Mouse (Mus musculus) forebrain, embryonic 14.5 days (tissue): ENCODE results near the gene Eps8l2. TPM values are rescaled to one million over a fixed set of nuclear protein-coding genes. Genes with fewer than 3 reads are reported as not detected.
A peak's percentile ranks its signal among the peaks of the same experiment; 100 is the strongest.

ENCODE experiments used
- ATAC-seq: fragments of 200-750 bp; cut with Nextera tagmentation; 2 replicates; pipeline ENCODE4 v1.8.0; 2017; ENCODE audit warnings: mild to moderate bottlenecking, moderate library complexity
- DNase-seq: peaks from one replicate; pipeline ENCODE4 v3.0.0-alpha.2; 2015; ENCODE audit warnings: low spot score
- H3K27ac ChIP-seq: fragments of 300-500 bp; sonication (generic); 2 replicates; pipeline ENCODE4 v1.5.1; 2014; ENCODE audit warnings: low read depth, mild to moderate bottlenecking, control low read depth, low read length, moderate library complexity
- H3K27me3 ChIP-seq: fragments of 300-500 bp; sonication (generic); replicated peaks from 2 replicates; pipeline ENCODE4 v1.6.1; 2014; ENCODE audit warnings: low read length, control low read depth, mixed read lengths; ENCODE audit not compliant: control insufficient read depth, insufficient read depth
- H3K36me3 ChIP-seq: fragments of 300-500 bp; sonication (generic); 2 replicates; pipeline ENCODE4 v1.6.1; 2014; ENCODE audit warnings: low read length, control low read depth; ENCODE audit not compliant: control insufficient read depth, insufficient read depth
- H3K4me1 ChIP-seq: fragments of 300-500 bp; sonication (generic); 2 replicates; pipeline ENCODE4 v1.6.1; 2014; ENCODE audit warnings: antibody characterized with exemption, low read length, control low read depth; ENCODE audit not compliant: control insufficient read depth, insufficient read depth
- H3K4me2 ChIP-seq: fragments of 300-500 bp; sonication (generic); 2 replicates; pipeline ENCODE4 v1.6.1; 2014; ENCODE audit warnings: mild to moderate bottlenecking, control low read depth, low read length
- H3K4me3 ChIP-seq: fragments of 300-500 bp; sonication (generic); 2 replicates; pipeline ENCODE4 v1.5.1; 2014; ENCODE audit warnings: low read depth, low read length, control low read depth
- H3K9ac ChIP-seq: fragments of 300-500 bp; sonication (generic); 2 replicates; pipeline ENCODE4 v1.6.1; 2014; ENCODE audit warnings: mild to moderate bottlenecking, low read length, control low read depth, moderate library complexity
- H3K9me3 ChIP-seq: fragments of 300-500 bp; sonication (generic); replicated peaks from 2 replicates; pipeline ENCODE4 v1.6.1; 2016; ENCODE audit warnings: low read length, control low read depth, mixed read lengths; ENCODE audit not compliant: control insufficient read depth
- WGBS: fragments of 180-500 bp; shearing (Covaris S2); extraction: QIAGEN DNeasy Blood & Tissue Kit; methylation state at CpG from one replicate; pipeline ENCODE4 v1.1.7; 2014; 5-methylcytosine and 5-hydroxymethylcytosine counted together
- polyA plus RNA-seq: library from polyadenylated mRNA; unstranded; fragments of >200 nt; fragmentation: Nextera tagmentation; extraction: Ambion mirVana; gene quantifications from 2 replicates; pipeline ENCODE4 v1.2.1, GENCODE M21; 2014

Gene Eps8l2
- polyA plus RNA-seq, 1 experiment from 2014 or later = 0.67 TPM

DNA sequence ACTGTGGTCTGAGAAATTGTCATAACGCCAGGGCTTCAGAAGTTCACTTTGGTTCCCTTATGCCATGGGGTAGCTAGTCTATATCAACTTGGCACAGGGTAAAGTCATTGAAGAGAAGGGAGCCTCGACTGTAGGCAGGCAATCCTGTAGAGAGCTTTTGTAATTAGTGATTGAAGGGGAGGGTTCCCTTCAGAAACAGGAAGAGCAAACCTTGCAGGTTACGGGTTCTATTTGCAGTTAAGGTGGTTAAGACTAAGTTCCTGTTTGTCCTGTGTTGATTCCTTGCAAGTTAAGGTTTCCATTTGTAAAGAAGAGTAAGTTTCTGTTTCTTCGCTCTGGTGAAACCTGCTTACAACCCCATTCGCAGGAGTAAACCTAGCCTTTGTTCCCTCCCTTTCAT lies 31.2 kb downstream of the Eps8l2 start:
- no peak for DNase-seq
- no peak overlapping the region for H3K4me3 ChIP-seq
- H3K27me3 ChIP-seq = no peaks in the 10 kb centered on the region
- ATAC-seq = no peak
- no peaks in the 10 kb centered on the region for H3K9me3 ChIP-seq
- no peak overlapping the region for H3K9ac ChIP-seq
- no peaks in the 10 kb centered on the region for H3K36me3 ChIP-seq
- H3K4me1 ChIP-seq = no peaks in the 10 kb centered on the region
- no peak overlapping the region for H3K27ac ChIP-seq
- 64% methylated on average over 5 of the region's 5 CpGs for WGBS
- H3K4me2 ChIP-seq = no peak overlapping the region

DNA sequence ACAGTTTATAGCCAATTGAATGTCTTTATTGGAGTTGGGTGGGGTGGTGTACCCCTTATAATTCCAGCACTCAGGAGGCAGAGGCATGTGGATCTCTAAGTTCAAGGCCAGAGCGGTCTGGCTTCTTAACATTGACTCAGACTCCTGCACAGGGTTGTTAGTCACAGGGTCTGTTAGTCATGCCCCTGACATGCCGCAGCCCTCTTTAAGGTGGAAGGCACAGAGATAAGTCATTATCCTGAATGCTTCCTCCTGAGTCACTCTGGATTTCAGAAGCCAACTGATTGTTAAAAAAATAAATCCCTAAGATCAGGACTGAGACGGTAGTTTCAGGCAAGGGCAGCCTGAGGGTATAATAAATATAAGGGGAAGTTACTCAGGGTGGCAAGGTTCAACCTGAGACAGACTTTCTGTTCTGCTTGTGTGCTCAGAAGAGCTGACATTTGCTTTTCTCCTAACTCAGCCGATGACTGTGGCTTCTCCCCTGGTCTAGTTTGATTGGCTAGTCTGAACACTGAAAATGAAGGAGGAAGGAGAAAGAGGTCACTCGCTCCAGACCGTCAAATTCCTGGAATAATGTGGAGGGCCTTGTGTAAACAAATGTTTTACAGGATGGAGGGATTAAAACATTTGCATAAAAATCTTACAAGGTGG lies 33.4 kb downstream of the Eps8l2 start:
- Histone ChIP-seq H3K27me3 (no peaks in the 10 kb centered on the region), H3K9ac (no peak overlapping the region), H3K36me3 (no peaks in the 10 kb centered on the region), H3K4me2 (no peak overlapping the region), H3K9me3 (no peaks in the 10 kb centered on the region), H3K4me1 (no peaks in the 10 kb centered on the region), H3K27ac (no peak overlapping the region), H3K4me3 (no peak overlapping the region)
- 84% methylated on average over 6 of the region's 6 CpGs for WGBS
- no peak for ATAC-seq
- DNase-seq = no peak

DNA sequence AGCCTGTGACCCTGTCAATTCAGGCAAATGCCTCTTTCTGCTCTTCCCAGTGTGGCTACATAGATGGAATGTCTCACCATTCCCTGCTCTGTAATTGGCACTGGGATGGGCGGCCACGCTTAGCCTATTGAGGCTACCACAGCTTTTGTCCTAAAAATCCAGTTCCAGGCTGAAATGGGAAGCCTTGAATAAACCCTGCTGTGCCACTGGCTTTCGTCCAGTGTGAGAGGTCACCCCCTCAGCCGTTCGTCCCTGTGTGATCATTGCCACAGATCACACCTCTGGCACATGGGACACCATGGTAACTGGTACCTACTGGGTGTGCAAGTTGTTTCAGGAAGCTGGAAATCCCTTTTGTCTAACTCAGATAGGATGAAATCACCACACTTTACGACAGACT lies 34.9 kb downstream of the Eps8l2 start:
- H3K4me2 ChIP-seq = no peak overlapping the region
- no peaks in the 10 kb centered on the region for H3K27me3 ChIP-seq
- WGBS = 16% methylated on average over 6 of the region's 6 CpGs
- H3K9ac ChIP-seq = no peak overlapping the region
- no peak overlapping the region for H3K27ac ChIP-seq
- peak; percentile 25 for DNase-seq
- H3K4me1 ChIP-seq = no peaks in the 10 kb centered on the region
- no peaks in the 10 kb centered on the region for H3K9me3 ChIP-seq
- no peak overlapping the region for H3K4me3 ChIP-seq
- no peaks in the 10 kb centered on the region for H3K36me3 ChIP-seq
- ATAC-seq = no peak

DNA sequence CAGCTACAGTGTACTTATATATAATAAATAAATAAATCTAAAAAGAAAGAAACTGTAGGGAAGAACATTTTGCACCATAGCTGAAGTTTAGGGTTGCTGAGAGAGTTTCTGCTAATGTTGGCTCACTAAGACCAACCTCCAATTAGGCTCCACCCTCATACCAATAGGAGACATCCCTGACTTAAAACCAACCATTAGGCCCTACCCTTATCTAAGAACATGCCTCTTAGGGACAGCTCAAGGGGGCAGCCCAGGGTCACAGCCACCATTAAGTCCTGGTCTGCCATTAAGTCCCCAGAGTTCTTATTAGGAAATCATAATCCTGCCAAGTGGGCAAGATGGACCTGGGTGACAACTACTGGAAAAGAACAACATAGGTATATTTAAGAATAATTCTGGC lies 35.7 kb downstream of the Eps8l2 start:
- ATAC-seq = no peak
- H3K4me1 ChIP-seq = no peaks in the 10 kb centered on the region
- no peak for DNase-seq

DNA sequence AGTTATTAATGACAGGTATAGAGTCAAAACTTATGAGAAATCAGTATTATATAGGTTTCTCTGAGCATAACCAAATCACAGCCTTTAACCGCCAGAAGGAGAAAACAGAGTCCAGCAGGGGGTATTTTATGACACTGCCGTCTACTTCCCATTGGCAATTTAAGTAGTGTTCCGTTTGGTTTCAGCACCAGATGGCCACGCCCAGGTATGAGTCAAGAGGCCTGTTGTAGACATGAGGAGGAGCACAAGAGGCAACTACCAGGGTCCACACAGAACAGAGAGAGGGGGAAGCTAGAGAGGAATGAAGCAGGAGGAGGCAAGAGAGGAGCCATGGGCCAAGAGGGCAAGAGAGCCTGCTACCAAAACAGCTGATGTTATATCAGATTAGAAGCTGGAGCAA lies 40.9 kb downstream of the Eps8l2 start:
- H3K4me2 ChIP-seq = no peak overlapping the region
- no peak for DNase-seq
- no peaks in the 10 kb centered on the region for H3K36me3 ChIP-seq
- no peaks in the 10 kb centered on the region for H3K27me3 ChIP-seq
- no peak overlapping the region for H3K4me3 ChIP-seq
- H3K9ac ChIP-seq = no peak overlapping the region
- H3K9me3 ChIP-seq = no peaks in the 10 kb centered on the region
- no peaks in the 10 kb centered on the region for H3K4me1 ChIP-seq
- WGBS = 72% methylated on average over 4 of the region's 4 CpGs
- no peak overlapping the region for H3K27ac ChIP-seq
- ATAC-seq = no peak

More for the DNA sequence above, 35.7 kb downstream of the Eps8l2 start:
- H3K9ac ChIP-seq = no peak overlapping the region
- H3K27me3 ChIP-seq = no peaks in the 10 kb centered on the region
- no peak overlapping the region for H3K4me2 ChIP-seq
- no peak overlapping the region for H3K27ac ChIP-seq
- no peak overlapping the region for H3K4me3 ChIP-seq
- H3K9me3 ChIP-seq = no peaks in the 10 kb centered on the region
- no peaks in the 10 kb centered on the region for H3K36me3 ChIP-seq

DNA sequence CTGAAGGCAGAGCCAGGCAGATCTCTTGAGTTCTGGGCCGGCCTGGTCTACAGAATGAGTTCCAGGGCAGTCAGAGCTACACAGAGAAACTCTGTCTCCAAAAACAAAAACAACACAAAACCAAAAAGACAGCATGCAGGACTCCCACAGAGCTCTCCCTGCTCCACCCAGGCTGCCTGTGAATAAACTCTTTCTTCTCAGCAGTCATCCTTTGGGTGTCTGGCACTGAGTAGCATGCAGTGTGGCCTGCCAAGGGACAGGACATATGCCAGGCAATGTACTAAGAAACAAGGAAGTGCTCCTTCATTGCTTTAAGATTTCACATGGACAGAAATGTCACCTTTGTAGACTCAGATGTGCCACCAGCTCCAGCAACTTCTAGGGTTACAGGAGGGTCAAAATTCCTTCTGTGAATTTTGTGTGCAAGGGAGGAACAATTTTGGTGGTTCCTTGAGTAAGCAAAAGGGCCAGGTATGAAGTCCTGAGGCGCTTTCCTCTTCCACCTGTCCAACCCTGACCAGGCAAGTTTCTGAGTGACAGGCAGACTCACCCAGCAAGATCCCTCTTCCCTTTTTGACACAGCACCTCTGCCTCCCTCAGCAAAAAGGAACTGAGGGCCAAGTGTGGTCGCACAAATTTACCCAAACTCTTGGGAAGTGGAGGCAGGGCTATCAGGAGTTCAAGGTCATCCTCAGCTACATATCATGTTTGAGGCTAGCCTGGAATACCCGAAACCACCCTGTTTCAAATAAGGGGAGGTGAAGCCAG lies 42.6 kb downstream of the Eps8l2 start:
- Histone ChIP-seq H3K4me3 (no peak overlapping the region), H3K36me3 (no peaks in the 10 kb centered on the region), H3K9me3 (no peaks in the 10 kb centered on the region), H3K4me2 (no peak overlapping the region), H3K27me3 (no peaks in the 10 kb centered on the region), H3K9ac (no peak overlapping the region), H3K27ac (no peak overlapping the region), H3K4me1 (no peaks in the 10 kb centered on the region)
- DNase-seq (no peak), ATAC-seq (no peak)
- WGBS = 79% methylated on average over 4 of the region's 4 CpGs

DNA sequence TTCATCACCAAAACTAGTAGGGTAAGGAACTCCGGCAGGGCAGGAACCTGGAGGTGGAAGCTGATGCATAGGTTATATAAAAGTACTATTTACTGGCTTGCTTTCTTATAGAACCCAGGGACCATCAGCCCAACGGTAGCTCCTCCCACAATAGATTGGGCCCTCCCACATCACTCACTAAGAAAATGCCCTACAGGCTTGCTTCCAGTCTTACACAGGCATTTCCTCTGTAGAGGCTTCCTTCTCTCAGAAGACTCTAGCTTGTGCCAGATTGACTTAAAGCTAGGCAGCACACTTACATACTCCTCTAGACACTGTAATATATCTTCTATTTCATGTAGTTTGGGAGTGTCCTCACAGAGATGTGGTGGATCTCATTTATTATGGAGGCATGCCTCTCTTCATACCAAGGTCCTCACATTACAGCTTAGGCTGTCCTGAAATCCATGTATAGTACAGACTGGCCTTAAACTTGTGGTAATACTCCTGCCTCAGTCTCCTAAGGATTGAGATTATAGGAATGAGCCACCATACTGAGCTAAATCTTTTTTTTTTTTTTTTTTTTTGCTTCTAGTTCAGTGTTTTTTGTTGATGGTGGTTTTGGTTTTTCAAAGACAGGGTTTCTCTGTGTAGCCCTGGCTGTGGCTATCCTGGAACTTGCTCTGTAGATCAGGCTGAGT lies 49.3 kb downstream of the Eps8l2 start:
- ATAC-seq (no peak), DNase-seq (no peak)
- WGBS = 52% methylated on average over 2 of the region's 2 CpGs
- no peaks in the 10 kb centered on the region for H3K27me3 ChIP-seq
- H3K4me1 ChIP-seq = peaks cover 6% of the 10 kb centered on the region
- no peaks in the 10 kb centered on the region for H3K9me3 ChIP-seq
- H3K4me3 ChIP-seq = no peak overlapping the region
- no peaks in the 10 kb centered on the region for H3K36me3 ChIP-seq
- H3K9ac ChIP-seq = no peak overlapping the region
- no peak overlapping the region for H3K4me2 ChIP-seq
- H3K27ac ChIP-seq = no peak overlapping the region

DNA sequence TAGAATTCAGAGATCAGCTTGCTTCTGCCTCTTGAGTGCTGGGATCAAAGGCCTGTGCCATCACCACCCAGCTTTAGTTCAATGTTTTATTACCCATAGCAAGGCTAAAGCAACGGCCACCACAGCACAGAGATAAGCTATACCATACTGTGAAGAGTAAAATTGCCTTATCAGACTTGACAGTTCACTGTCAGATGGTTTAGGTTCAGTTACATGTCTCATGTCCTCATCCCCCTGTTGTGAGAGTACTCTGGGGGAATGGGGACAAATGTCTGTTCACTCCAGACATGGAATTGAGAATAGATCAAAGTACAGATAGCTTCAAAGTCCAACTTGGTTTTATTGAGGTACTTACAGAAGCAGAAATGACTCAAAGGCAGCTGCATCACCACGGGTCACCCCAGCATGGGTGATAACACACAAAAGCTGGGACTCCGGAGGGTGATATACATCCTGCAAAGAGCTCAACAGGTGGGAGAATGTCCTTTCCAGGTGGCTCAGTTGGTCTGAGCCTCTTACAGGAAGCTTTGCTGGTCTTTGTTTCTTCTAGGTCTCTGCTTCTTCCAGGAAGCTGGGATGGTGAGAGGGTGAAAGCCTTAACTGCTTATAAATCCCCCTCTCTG lies 49.9 kb downstream of the Eps8l2 start:
- Histone ChIP-seq H3K4me3 (no peak overlapping the region), H3K27ac (no peak overlapping the region), H3K9me3 (no peaks in the 10 kb centered on the region), H3K9ac (no peak overlapping the region), H3K4me2 (no peak overlapping the region), H3K36me3 (no peaks in the 10 kb centered on the region), H3K4me1 (peaks cover 9% of the 10 kb centered on the region), H3K27me3 (no peaks in the 10 kb centered on the region)
- ATAC-seq = no peak
- WGBS = 68% methylated on average over 3 of the region's 3 CpGs
- DNase-seq = no peak
